Mouse (Mus musculus) left cerebral cortex, postnatal 14 days (tissue): ENCODE measurements around the gene Arhgap40. TPM values are rescaled to one million over a fixed set of nuclear protein-coding genes. Genes with fewer than 3 reads are reported as not detected.

Source experiments
- DNase-seq, 2 experiments: peaks; one replicate each; pipeline ENCODE4 v3.0.0; 2021 to 2022; ENCODE audit warnings: low spot score in 2 of 2, mixed read lengths in 1 of 2
- intact Hi-C: fragments of 180-260 bp; cut with DNase I; formaldehyde crosslinking; loops from one replicate; pipeline ENCODE4 v1.15.1; 2025
- total RNA-seq, 2 experiments: library from RNA; stranded (reverse); gene quantifications; 2 replicates each; pipeline ENCODE4 v1.2.3; 2021

Gene Arhgap40
- total RNA-seq, 2 experiments from 2014 or later, result not detected

GRCm38 (mm10) chr2:158541286-158541685 lies 28.7 kb downstream of the Arhgap40 start:
- intact Hi-C loops, result no loop called here
- no peak for DNase-seq

GRCm38 (mm10) chr2:158545266-158545665 lies 32.7 kb downstream of the Arhgap40 start:
- intact Hi-C loops, result loop anchor here (5.0 kb wide), 3 partner anchors 82 to 317 kb away; no protein-coding TSS in a partner anchor

GRCm38 (mm10) chr2:158546751-158547150 lies 34.2 kb downstream of the Arhgap40 start:
- DNase-seq, result peak; percentile 84 to 85
- intact Hi-C loops, result loop anchor here (5.0 kb wide), 3 partner anchors 81 to 316 kb away; no protein-coding TSS in a partner anchor

More at GRCm38 (mm10) chr2:158545266-158545665, 32.7 kb downstream of the Arhgap40 start:
- DNase-seq, result no peak

- intact Hi-C loops, result loop anchor here (5.0 kb wide), 2 partner anchors 62 to 197 kb away; partner anchors contain the start of gene Slc32a1
- peak; percentile 80 to 88 for DNase-seq
Observed at GRCm38 (mm10) chr2:158550067-158550466, 37.5 kb downstream of the Arhgap40 start.

- DNase-seq, result no peak
- intact Hi-C loops, result loop anchor here (5.0 kb wide), 2 partner anchors 58 to 193 kb away; partner anchors contain the start of gene Slc32a1
Observed at GRCm38 (mm10) chr2:158554366-158554765, 41.8 kb downstream of the Arhgap40 start.

GRCm38 (mm10) chr2:158555252-158555651 lies 42.7 kb downstream of the Arhgap40 start:
- DNase-seq, result no peak
- intact Hi-C loops, result no loop called here

- no peak for DNase-seq
- intact Hi-C loops, result no loop called here
Observed at GRCm38 (mm10) chr2:158555812-158556211, 43.2 kb downstream of the Arhgap40 start.

GRCm38 (mm10) chr2:158556225-158556624 lies 43.6 kb downstream of the Arhgap40 start:
- intact Hi-C loops, result no loop called here
- peak; percentile 82 to 89 for DNase-seq

GRCm38 (mm10) chr2:158556750-158557149 lies 44.2 kb downstream of the Arhgap40 start:
- intact Hi-C loops, result no loop called here

GRCm38 (mm10) chr2:158559945-158560344 lies 47.3 kb downstream of the Arhgap40 start:
- no peak for DNase-seq
- intact Hi-C loops, result no loop called here

More at GRCm38 (mm10) chr2:158556750-158557149, 44.2 kb downstream of the Arhgap40 start:
- peak; percentile 31 to 40 for DNase-seq

GRCm38 (mm10) chr2:158560801-158561200 lies 48.2 kb downstream of the Arhgap40 start:
- intact Hi-C loops, result no loop called here
- no peak for DNase-seq

- no peak for DNase-seq
- intact Hi-C loops, result no loop called here
Observed at GRCm38 (mm10) chr2:158561371-158562144, 49.0 kb downstream of the Arhgap40 start.

- intact Hi-C loops, result no loop called here
- DNase-seq, result no peak
Observed at GRCm38 (mm10) chr2:158570421-158571081, 58.0 kb downstream of the Arhgap40 start.

- intact Hi-C loops, result no loop called here
- no peak for DNase-seq
Observed at GRCm38 (mm10) chr2:158579979-158580378, 67.4 kb downstream of the Arhgap40 start.

- no peak for DNase-seq
- intact Hi-C loops, result no loop called here
Observed at GRCm38 (mm10) chr2:158584621-158585358, 72.2 kb downstream of the Arhgap40 start.

- intact Hi-C loops, result no loop called here
- no peak for DNase-seq
Observed at GRCm38 (mm10) chr2:158588524-158589271, 76.1 kb downstream of the Arhgap40 start.

- intact Hi-C loops, result no loop called here
- DNase-seq, result no peak
Observed at GRCm38 (mm10) chr2:158590495-158590894, 77.9 kb downstream of the Arhgap40 start.

- no peak for DNase-seq
- intact Hi-C loops, result no loop called here
Observed at GRCm38 (mm10) chr2:158591286-158591685, 78.7 kb downstream of the Arhgap40 start.

GRCm38 (mm10) chr2:158593371-158593770 lies 80.8 kb downstream of the Arhgap40 start:
- intact Hi-C loops, result no loop called here
- no peak for DNase-seq
